Mouse (Mus musculus) limb, embryonic 11.5 days (tissue): ENCODE measurements around the gene Tlk1. TPM values are rescaled to one million over a fixed set of nuclear protein-coding genes. Genes with fewer than 3 reads are reported as not detected.

Source experiments
- ATAC-seq: fragments of 200-750 bp; cut with Nextera tagmentation; 2 replicates; pipeline ENCODE4 v1.8.0; 2017; ENCODE audit warnings: low read depth; ENCODE audit not compliant: insufficient number of reproducible peaks, low FRiP score, low TSS enrichment
- DNase-seq: peaks from one replicate; pipeline ENCODE4 v3.0.0-alpha.2; 2015; ENCODE audit warnings: low spot score
- H3K27ac ChIP-seq: fragments of 300-500 bp; sonication (generic); replicated peaks from 2 replicates; pipeline ENCODE4 v1.5.1; 2014; ENCODE audit warnings: low read depth, mild to moderate bottlenecking, low read length
- H3K27me3 ChIP-seq: fragments of 300-500 bp; sonication (generic); 2 replicates; pipeline ENCODE4 v1.6.1; 2014; ENCODE audit warnings: mild to moderate bottlenecking, low read length, mixed read lengths; ENCODE audit not compliant: control insufficient read depth, insufficient read depth
- H3K36me3 ChIP-seq: fragments of 300-500 bp; sonication (generic); 2 replicates; pipeline ENCODE4 v1.6.1; 2014; ENCODE audit warnings: mild to moderate bottlenecking, low read length, moderate library complexity, mixed read lengths; ENCODE audit not compliant: control insufficient read depth, insufficient read depth
- H3K4me1 ChIP-seq: fragments of 300-500 bp; sonication (generic); 2 replicates; pipeline ENCODE4 v1.6.1; 2014; ENCODE audit warnings: low read length, mixed read lengths; ENCODE audit not compliant: control insufficient read depth, insufficient read depth
- H3K4me2 ChIP-seq: fragments of 300-500 bp; sonication (generic); 2 replicates; pipeline ENCODE4 v1.6.1; 2014; ENCODE audit warnings: low read depth, mild to moderate bottlenecking, moderate library complexity; ENCODE audit not compliant: severe bottlenecking
- H3K4me3 ChIP-seq: fragments of 300-500 bp; sonication (generic); 2 replicates; pipeline ENCODE4 v1.5.1; 2014; ENCODE audit warnings: low read depth, low read length
- H3K9ac ChIP-seq: fragments of 300-500 bp; sonication (generic); 2 replicates; pipeline ENCODE4 v1.6.1; 2014; ENCODE audit warnings: mild to moderate bottlenecking, low read length
- H3K9me3 ChIP-seq: fragments of 300-500 bp; sonication (generic); 2 replicates; pipeline ENCODE4 v1.6.1; 2016; ENCODE audit warnings: low read length; ENCODE audit not compliant: control insufficient read depth
- WGBS: fragments of 180-500 bp; shearing (Covaris S2); extraction: QIAGEN DNeasy Blood & Tissue Kit; methylation state at CpG from one replicate; pipeline ENCODE4 v1.1.7; 2014; 5-methylcytosine and 5-hydroxymethylcytosine counted together
- polyA plus RNA-seq: library from polyadenylated mRNA; unstranded; fragments of >200 nt; fragmentation: Nextera tagmentation; extraction: Ambion mirVana; gene quantifications from 2 replicates; pipeline ENCODE4 v1.2.1, GENCODE M21; 2014

Gene Tlk1
- polyA plus RNA-seq, 1 experiment from 2014 or later: 40.4 TPM

- Histone ChIP-seq H3K9ac (no peak overlapping the region), H3K4me2 (no peak overlapping the region), H3K9me3 (no peaks in the 10 kb centered on the region), H3K27ac (no peak overlapping the region), H3K36me3 (no peaks in the 10 kb centered on the region), H3K4me3 (no peak overlapping the region), H3K4me1 (no peaks in the 10 kb centered on the region), H3K27me3 (no peaks in the 10 kb centered on the region)
- DNase-seq (no peak), ATAC-seq (no peak)
- WGBS: 80% methylated on average over 1 of the region's 1 CpGs
Measured at GRCm38 (mm10) chr2:70762741-70763140, 62.8 kb downstream of the Tlk1 start.

GRCm38 (mm10) chr2:70752149-70752548 is 73.4 kb downstream of the Tlk1 start:
- no peaks in the 10 kb centered on the region for H3K4me1 ChIP-seq
- no peak overlapping the region for H3K27ac ChIP-seq
- no peak for DNase-seq
- no peak overlapping the region for H3K4me2 ChIP-seq
- H3K27me3 ChIP-seq: no peaks in the 10 kb centered on the region
- ATAC-seq: no peak
- no peaks in the 10 kb centered on the region for H3K36me3 ChIP-seq
- H3K4me3 ChIP-seq: no peak overlapping the region
- no peak overlapping the region for H3K9ac ChIP-seq
- 93% methylated on average over 5 of the region's 5 CpGs for WGBS
- H3K9me3 ChIP-seq: no peaks in the 10 kb centered on the region

GRCm38 (mm10) chr2:70751655-70752054 is 73.9 kb downstream of the Tlk1 start:
- Histone ChIP-seq H3K9ac (no peak overlapping the region), H3K9me3 (no peaks in the 10 kb centered on the region), H3K4me3 (no peak overlapping the region), H3K4me2 (no peak overlapping the region), H3K4me1 (no peaks in the 10 kb centered on the region), H3K36me3 (no peaks in the 10 kb centered on the region), H3K27ac (no peak overlapping the region), H3K27me3 (no peaks in the 10 kb centered on the region)
- DNase-seq: no peak
- WGBS: 93% methylated on average over 2 of the region's 2 CpGs
- no peak for ATAC-seq

DNA sequence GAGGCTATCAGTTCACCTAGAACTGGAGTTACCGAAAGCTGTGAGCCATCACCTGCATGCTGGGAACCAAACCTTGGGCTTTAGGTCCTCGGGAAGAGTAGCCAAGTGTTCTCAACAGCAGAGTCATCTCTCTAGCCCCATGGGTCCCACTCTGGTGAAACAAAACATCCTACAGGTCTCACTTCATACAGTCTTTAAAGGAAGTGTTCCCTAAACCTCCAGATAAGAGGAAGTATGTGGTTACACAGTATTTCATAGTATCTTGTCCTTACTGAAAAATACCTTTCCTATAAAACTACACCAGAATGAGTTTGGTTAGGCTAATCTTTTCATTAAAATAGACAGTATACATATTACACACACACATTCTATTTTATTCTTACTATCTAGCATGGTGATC is 82.9 kb downstream of the Tlk1 start:
- no peak for DNase-seq
- no peak for ATAC-seq
- no peak overlapping the region for H3K9ac ChIP-seq
- H3K4me3 ChIP-seq: no peak overlapping the region
- H3K4me2 ChIP-seq: no peak overlapping the region
- H3K9me3 ChIP-seq: no peaks in the 10 kb centered on the region
- WGBS: 93% methylated on average over 2 of the region's 2 CpGs
- peaks cover 5% of the 10 kb centered on the region for H3K36me3 ChIP-seq
- H3K27ac ChIP-seq: no peak overlapping the region
- H3K4me1 ChIP-seq: no peaks in the 10 kb centered on the region
- H3K27me3 ChIP-seq: no peaks in the 10 kb centered on the region

DNA sequence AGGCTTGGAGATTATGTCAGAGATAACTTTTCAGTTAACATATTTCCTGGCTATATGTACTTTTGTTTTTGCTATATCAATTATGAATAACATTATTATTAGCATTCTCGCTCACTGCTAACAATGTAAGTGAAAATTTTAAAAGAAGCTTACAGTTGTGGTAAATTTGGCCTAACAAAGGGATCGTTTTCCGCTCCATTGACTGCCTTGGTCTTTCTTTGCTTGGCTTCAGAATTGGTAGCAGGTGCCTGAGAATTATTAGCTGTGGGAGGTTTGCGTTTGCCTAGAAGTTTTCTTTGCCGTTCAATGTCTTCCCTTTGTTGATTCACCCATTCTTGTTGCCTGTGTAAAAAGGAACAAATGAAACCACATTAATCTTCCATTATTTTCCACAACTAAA is 83.6 kb downstream of the Tlk1 start:
- WGBS: 93% methylated on average over 5 of the region's 5 CpGs
- Histone ChIP-seq H3K36me3 (peaks cover 5% of the 10 kb centered on the region), H3K4me1 (no peaks in the 10 kb centered on the region), H3K4me3 (no peak overlapping the region), H3K27me3 (no peaks in the 10 kb centered on the region), H3K9ac (no peak overlapping the region), H3K4me2 (no peak overlapping the region), H3K9me3 (no peaks in the 10 kb centered on the region), H3K27ac (no peak overlapping the region)
- DNase-seq (no peak), ATAC-seq (no peak)

DNA sequence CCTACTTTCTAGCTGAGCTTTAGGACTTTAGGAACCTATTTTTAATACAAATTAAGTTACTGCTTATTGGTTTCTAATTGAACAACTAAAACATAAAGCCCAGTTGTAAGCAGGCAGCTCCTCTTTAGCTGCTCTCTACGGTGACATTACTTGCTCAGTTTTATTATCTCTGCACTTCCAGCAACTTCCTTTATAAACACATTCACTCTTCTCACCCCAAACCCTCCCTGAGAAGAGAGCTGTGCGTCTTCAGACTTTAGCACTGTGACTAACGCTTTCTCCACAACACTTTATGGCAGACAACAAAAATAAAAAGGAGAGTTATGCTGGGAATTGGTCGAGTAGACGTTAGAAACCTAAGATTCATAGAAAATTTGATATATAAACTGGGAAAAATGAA is 89.5 kb downstream of the Tlk1 start:
- H3K9me3 ChIP-seq: no peaks in the 10 kb centered on the region
- 80% methylated on average over 5 of the region's 5 CpGs for WGBS
- ATAC-seq (no peak), DNase-seq (no peak)
- H3K36me3 ChIP-seq: peaks cover 9% of the 10 kb centered on the region; the same call in 1 of the 2 replicates
- no peaks in the 10 kb centered on the region for H3K4me1 ChIP-seq
- no peak overlapping the region for H3K4me2 ChIP-seq
- H3K9ac ChIP-seq: no peak overlapping the region
- H3K4me3 ChIP-seq: no peak overlapping the region
- H3K27me3 ChIP-seq: no peaks in the 10 kb centered on the region
- no peak overlapping the region for H3K27ac ChIP-seq

DNA sequence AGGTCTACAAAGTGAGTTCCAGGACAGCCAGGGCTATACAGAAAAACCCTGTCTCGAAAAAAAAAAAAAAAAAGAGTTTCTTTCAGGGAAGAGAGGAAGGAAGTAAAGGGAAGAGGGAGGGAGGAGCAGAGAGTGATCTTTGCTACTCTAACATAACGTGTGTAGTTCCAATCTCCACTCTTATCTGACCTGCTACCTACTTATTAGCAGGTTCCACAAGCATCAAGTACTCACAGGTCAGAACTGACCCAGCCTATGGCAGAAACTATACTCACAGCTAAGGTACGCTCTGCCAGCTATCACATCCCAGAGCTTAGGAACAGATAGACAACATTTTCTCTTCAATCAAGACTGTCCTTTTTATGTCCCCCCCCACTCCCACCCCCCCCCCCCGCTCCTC is 90.0 kb downstream of the Tlk1 start:
- Histone ChIP-seq H3K27ac (no peak overlapping the region), H3K4me3 (no peak overlapping the region), H3K27me3 (no peaks in the 10 kb centered on the region), H3K9me3 (no peaks in the 10 kb centered on the region), H3K36me3 (peaks cover 9% of the 10 kb centered on the region; the same call in 1 of the 2 replicates), H3K4me1 (no peaks in the 10 kb centered on the region), H3K9ac (no peak overlapping the region), H3K4me2 (no peak overlapping the region)
- 81% methylated on average over 4 of the region's 4 CpGs for WGBS
- no peak for DNase-seq
- ATAC-seq: no peak

- H3K4me3 ChIP-seq: no peak overlapping the region
- no peaks in the 10 kb centered on the region for H3K9me3 ChIP-seq
- ATAC-seq: no peak
- H3K9ac ChIP-seq: no peak overlapping the region
- H3K27me3 ChIP-seq: no peaks in the 10 kb centered on the region
- 85% methylated on average over 2 of the region's 2 CpGs for WGBS
- H3K27ac ChIP-seq: no peak overlapping the region
- H3K4me2 ChIP-seq: no peak overlapping the region
- H3K4me1 ChIP-seq: no peaks in the 10 kb centered on the region
- no peak for DNase-seq
- peaks cover 6% of the 10 kb centered on the region; the same call in 1 of the 2 replicates for H3K36me3 ChIP-seq
Measured at GRCm38 (mm10) chr2:70727089-70727488, 98.4 kb downstream of the Tlk1 start.

GRCm38 (mm10) chr2:70723610-70724243 is 101.8 kb downstream of the Tlk1 start:
- Histone ChIP-seq H3K36me3 (peaks cover 10% of the 10 kb centered on the region), H3K4me1 (no peaks in the 10 kb centered on the region), H3K4me3 (no peak overlapping the region), H3K4me2 (no peak overlapping the region), H3K27ac (no peak overlapping the region), H3K9me3 (no peaks in the 10 kb centered on the region), H3K27me3 (no peaks in the 10 kb centered on the region), H3K9ac (no peak overlapping the region)
- DNase-seq: no peak
- ATAC-seq: no peak
- 93% methylated on average over 9 of the region's 9 CpGs for WGBS
